29 mouse cellular contexts compared by ENCODE assay signal in the genomic region with DNA sequence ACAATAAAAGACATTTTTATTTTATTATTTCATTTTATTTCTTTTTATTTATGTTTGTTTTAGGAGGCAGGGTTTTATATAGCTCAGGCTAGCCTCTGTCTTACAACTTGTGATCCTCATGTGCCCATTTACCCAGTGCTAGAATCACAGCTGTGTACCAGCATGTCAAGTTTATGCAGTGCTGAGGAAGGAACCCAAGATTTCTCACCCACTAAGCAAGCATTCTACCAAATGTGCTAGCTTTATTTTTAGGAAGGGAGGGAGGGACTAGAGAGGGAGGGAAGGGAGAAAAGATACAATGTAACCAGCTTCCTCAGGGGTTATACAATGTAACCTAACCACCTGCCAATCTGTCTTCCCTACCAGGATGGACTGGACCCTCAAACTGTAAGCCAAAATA.
"Had no signal": no experiment of that assay in that cellular context is flagged by ENCODE, and none has a peak within 500 bp of the region (broad histone marks: within the 10 kb centered on the region; RNA-seq: fewer than 3 reads in every experiment).

No protein-coding gene starts in this region.

- DNase-seq: cerebellum, adult 2 months; cerebellum, adult 8-10 months; cerebellum, adult 9-10 months; cerebellum, adult 9-11 months; cerebellum, postnatal 10 days; cerebellum, postnatal 14 days; cerebellum, postnatal 25 days; cerebellum, postnatal 36 days; embryo, embryonic 11 days; forebrain, postnatal 0 days; gastrocnemius, adult 2 months; gastrocnemius, postnatal 10 days; gastrocnemius, postnatal 14 days; gastrocnemius, postnatal 25 days; gastrocnemius, postnatal 36 days; heart, adult 11 months; heart, adult 18-20 months; heart, adult 2 months had no signal

- H3K4me3 ChIP-seq: embryonic facial prominence, embryonic 10.5 days; embryonic facial prominence, embryonic 12.5 days; embryonic facial prominence, embryonic 13.5 days; embryonic facial prominence, embryonic 15.5 days; erythroblast, embryonic 14.5 days; forebrain, embryonic 10.5 days; forebrain, embryonic 12.5 days; forebrain, embryonic 13.5 days; forebrain, embryonic 15.5 days; gastrocnemius, adult 2 months; heart, adult 2 months had no signal

- H3K27ac ChIP-seq: embryonic facial prominence, embryonic 10.5 days; embryonic facial prominence, embryonic 12.5 days; embryonic facial prominence, embryonic 13.5 days; embryonic facial prominence, embryonic 15.5 days; forebrain, embryonic 10.5 days; forebrain, embryonic 12.5 days; forebrain, embryonic 13.5 days; forebrain, embryonic 15.5 days; gastrocnemius, adult 2 months; heart, adult 2 months had no signal

- ATAC-seq: forebrain, embryonic 14.5 days; forebrain, embryonic 16.5 days; forebrain, postnatal 0 days had no signal
